Mouse (Mus musculus): ENCODE results near the gene Eef2. TPM values are rescaled to one million over a fixed set of nuclear protein-coding genes. Genes with fewer than 3 reads are reported as not detected.
A peak's percentile ranks its signal among the peaks of the same experiment; 100 is the strongest.

Eef2 gene
- polyA plus RNA-seq, 1 experiment from 2014 or later = 310 TPM

DNA sequence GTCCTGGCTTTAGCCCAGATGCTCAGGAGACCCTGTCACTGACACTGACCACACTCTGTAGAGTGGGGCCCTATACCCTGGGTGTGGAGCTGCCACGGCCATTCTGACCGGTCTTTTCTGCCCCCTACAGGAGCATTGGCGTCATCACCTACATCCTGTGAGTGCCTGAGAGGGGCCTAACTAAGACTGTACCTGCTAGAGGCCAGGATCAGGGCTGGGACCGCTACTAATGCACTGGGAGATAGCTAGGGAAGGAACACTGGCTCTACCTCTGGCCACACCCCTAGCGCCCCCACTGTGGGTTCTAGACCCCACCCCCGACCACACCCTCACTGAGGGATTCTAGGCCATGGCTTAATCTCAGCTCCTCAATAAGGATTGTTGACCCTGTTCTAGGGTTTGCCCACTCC, 14.5 kb downstream of the Eef2 start:
- no peak overlapping the region for H3K4me2 ChIP-seq (ENCODE audit: low read depth, low read length)
- peak; percentile 51 for TF ChIP-seq CTCF (IDR thresholded peaks at IDR 0.05; ENCODE audit: low read depth)
- TF ChIP-seq EP300 (IDR thresholded peaks at IDR 0.05; ENCODE audit: low read depth) = no peak
- peak; percentile 37 for DNase-seq
- H3K4me3 ChIP-seq (ENCODE audit: low read depth, low read length) = no peak overlapping the region
- peaks cover 34% of the 10 kb centered on the region for H3K4me1 ChIP-seq (ENCODE audit: insufficient read depth)
- 48% methylated on average over 6 of the region's 6 CpGs for WGBS (ENCODE audit: insufficient replicate concordance)
- H3K27ac ChIP-seq (ENCODE audit: low read depth) = peak overlapping the region; percentile 89; the same call in 1 of the 2 replicates
- H3K36me3 ChIP-seq (replicated peaks; ENCODE audit: insufficient read depth, low read length) = peaks cover 12% of the 10 kb centered on the region; the same call in 1 of the 2 replicates
- H3K27me3 ChIP-seq (ENCODE audit: insufficient read depth, low read length) = peaks cover 21% of the 10 kb centered on the region; the same call in 1 of the 2 replicates
- ATAC-seq = no peak
- no peaks in the 10 kb centered on the region for H3K9me3 ChIP-seq (ENCODE audit: low read length)
- H3K9ac ChIP-seq (replicated peaks) = no peak overlapping the region

DNA sequence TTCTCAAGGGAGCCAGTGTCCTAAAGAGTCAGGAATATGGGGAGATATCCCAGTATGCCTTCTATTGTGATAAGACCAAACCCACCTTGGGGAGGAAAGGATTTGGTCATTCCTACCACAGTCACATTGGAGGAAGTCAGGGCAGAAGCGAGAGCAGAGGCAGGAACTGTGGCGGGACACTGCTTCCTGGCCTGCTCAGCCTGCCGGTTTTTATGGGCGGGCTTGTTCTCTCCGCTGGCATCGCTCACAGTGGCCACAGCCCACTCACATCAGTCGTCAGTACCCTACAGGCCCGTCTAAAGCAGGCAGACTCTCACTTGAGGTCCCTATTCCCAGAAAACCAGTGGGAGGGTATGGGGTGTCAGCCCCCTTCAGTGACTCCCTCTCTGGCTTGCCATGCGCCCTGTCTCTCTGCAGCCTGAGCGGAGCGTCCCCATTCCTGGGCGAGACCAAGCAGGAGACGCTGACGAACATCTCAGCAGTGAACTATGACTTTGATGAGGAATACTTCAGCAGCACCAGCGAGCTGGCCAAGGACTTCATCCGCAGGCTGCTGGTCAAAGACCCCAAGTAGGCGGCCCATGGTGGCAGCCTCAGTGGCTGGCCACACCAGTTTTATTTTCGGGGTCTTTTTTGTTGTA, 15.0 kb downstream of the Eef2 start:
- Histone ChIP-seq H3K4me3 (ENCODE audit: low read depth, low read length) (no peak overlapping the region), H3K4me1 (ENCODE audit: insufficient read depth) (peaks cover 34% of the 10 kb centered on the region), H3K27me3 (ENCODE audit: insufficient read depth, low read length) (peaks cover 23% of the 10 kb centered on the region), H3K9me3 (ENCODE audit: low read length) (no peaks in the 10 kb centered on the region), H3K36me3 (replicated peaks; ENCODE audit: insufficient read depth, low read length) (peaks cover 12% of the 10 kb centered on the region; the same call in 1 of the 2 replicates), H3K9ac (replicated peaks) (no peak overlapping the region; the same call in 1 of the 2 replicates), H3K4me2 (ENCODE audit: low read depth, low read length) (peak overlapping the region; percentile 88), H3K27ac (ENCODE audit: low read depth) (peak overlapping the region; percentile 89)
- ATAC-seq = no peak
- peak; percentile 27 for DNase-seq
- no peak for TF ChIP-seq CTCF (IDR thresholded peaks at IDR 0.05; ENCODE audit: low read depth)
- TF ChIP-seq EP300 (IDR thresholded peaks at IDR 0.05; ENCODE audit: low read depth) = no peak
- 62% methylated on average over 18 of the region's 18 CpGs for WGBS (ENCODE audit: insufficient replicate concordance)

DNA sequence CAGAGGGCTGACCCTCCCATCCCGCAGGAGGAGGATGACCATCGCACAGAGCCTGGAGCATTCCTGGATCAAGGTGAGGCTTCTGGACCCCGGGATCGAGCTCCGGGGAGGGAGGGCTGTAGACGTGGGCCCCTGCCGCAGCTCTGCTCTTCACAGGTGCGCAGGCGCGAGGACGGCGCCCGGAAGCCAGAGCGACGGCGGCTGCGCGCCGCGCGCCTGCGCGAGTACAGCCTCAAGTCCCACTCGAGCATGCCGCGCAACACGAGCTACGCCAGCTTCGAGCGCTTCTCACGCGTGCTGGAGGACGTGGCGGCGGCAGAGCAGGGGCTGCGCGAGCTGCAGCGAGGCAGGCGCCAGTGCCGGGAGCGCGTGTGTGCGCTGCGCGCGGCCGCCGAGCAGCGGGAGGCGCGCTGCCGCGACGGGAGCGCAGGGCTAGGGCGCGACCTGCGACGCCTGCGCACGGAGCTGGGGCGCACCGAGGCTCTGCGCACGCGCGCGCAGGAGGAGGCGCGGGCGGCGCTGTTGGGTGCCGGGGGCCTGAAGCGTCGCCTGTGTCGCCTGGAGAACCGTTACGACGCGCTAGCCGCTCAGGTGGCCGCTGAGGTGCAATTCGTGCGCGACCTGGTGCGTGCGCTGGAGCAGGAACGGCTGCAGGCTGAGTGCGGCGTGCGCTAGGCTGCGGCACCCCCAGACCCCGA, 16.0 kb downstream of the Eef2 start:
- peak; percentile 82 for DNase-seq
- Histone ChIP-seq H3K9me3 (ENCODE audit: low read length) (no peaks in the 10 kb centered on the region), H3K27me3 (ENCODE audit: insufficient read depth, low read length) (peaks cover 23% of the 10 kb centered on the region), H3K9ac (replicated peaks) (peak overlapping the region; percentile 80), H3K27ac (ENCODE audit: low read depth) (peak overlapping the region; percentile 89), H3K4me2 (ENCODE audit: low read depth, low read length) (peak overlapping the region; percentile 88), H3K4me1 (ENCODE audit: insufficient read depth) (peaks cover 34% of the 10 kb centered on the region), H3K36me3 (replicated peaks; ENCODE audit: insufficient read depth, low read length) (peaks cover 8% of the 10 kb centered on the region; the same call in 1 of the 2 replicates), H3K4me3 (ENCODE audit: low read depth, low read length) (peak overlapping the region; percentile 64)
- TF ChIP-seq CTCF (IDR thresholded peaks at IDR 0.05; ENCODE audit: low read depth) = peak; percentile 10; the same call in 1 of the 2 replicates
- TF ChIP-seq EP300 (IDR thresholded peaks at IDR 0.05; ENCODE audit: low read depth) = no peak
- ATAC-seq = peak; percentile 86
- under 1% methylated on average over 49 of the region's 93 CpGs for WGBS (ENCODE audit: insufficient replicate concordance)

DNA sequence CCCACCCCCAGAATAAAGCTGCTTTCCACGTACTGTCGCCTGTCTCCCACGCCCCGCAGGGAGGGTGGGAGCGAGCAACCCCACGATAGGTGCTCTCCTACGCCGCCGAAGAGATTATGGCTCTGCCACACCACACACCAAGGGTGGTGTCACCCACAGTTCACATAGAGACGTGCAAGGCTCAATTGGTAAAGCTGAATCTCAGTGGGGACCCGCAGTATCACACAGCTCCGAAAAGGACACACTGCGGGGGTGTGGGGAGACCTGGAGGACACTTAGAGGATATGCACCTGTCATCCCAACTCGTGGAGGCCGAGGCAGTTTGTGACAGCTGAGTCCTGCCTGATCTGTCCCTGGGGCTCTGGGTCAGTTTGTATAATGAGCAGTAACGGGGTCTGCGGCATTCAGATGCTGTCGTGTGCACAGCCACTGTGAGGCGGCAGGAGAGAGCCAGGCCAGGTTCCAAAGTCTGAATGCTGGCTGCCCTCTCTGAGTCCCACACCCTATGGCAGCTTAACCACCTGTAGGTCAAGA, 16.6 kb downstream of the Eef2 start:
- peaks cover 8% of the 10 kb centered on the region; the same call in 1 of the 2 replicates for H3K36me3 ChIP-seq (replicated peaks; ENCODE audit: insufficient read depth, low read length)
- peaks cover 34% of the 10 kb centered on the region for H3K4me1 ChIP-seq (ENCODE audit: insufficient read depth)
- 6% methylated on average over 19 of the region's 19 CpGs for WGBS (ENCODE audit: insufficient replicate concordance)
- no peaks in the 10 kb centered on the region for H3K9me3 ChIP-seq (ENCODE audit: low read length)
- H3K9ac ChIP-seq (replicated peaks) = peak overlapping the region; percentile 80
- H3K27me3 ChIP-seq (ENCODE audit: insufficient read depth, low read length) = peaks cover 23% of the 10 kb centered on the region
- peak overlapping the region; percentile 64 for H3K4me3 ChIP-seq (ENCODE audit: low read depth, low read length)
- H3K27ac ChIP-seq (ENCODE audit: low read depth) = peak overlapping the region; percentile 89
- DNase-seq (peak; percentile 40), ATAC-seq (peak; percentile 8)
- TF ChIP-seq EP300 (IDR thresholded peaks at IDR 0.05; ENCODE audit: low read depth) (no peak), CTCF (IDR thresholded peaks at IDR 0.05; ENCODE audit: low read depth) (no peak)
- H3K4me2 ChIP-seq (ENCODE audit: low read depth, low read length) = peak overlapping the region; percentile 88

DNA sequence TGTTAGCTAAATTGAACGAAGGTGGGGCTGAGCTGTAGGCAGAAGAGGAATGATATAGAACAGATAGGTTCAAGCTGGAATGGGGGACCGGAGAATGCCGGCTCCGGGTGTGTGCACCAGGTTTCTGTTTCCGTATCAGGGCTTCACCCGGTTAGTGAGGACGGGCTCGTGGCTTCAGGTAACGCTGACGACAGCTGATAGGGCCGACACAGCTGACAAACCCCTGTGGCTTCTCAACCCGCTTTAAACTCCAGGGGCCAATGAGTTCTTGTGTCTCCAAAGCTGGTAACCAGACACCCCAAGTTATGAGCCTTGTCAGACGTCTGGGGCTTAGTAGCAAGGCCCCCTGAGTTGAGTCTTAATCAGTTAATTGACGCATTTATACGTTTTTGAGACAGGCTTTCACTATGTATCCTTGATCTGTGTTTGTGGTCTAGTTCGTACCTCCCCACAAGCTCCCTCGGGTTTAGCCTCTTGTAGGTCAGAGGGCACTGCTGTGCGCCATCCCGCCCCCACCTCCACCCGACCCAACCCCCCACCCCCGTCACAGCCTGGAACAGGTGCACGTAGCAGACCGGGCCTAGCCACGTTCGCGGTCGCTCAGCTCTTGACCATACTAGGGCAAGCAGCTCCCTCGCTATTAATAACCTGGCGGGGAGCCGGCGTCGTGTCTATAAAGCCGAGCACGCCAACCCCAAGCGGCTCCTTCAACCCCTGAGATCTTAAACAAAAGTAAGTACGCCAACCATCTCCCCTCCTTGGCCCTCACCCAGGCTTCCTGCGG, 17.8 kb downstream of the Eef2 start:
- H3K4me1 ChIP-seq (ENCODE audit: insufficient read depth) = peaks cover 34% of the 10 kb centered on the region
- ATAC-seq = peak; percentile 32; the same call in 1 of the 2 replicates
- 9% methylated on average over 37 of the region's 37 CpGs for WGBS (ENCODE audit: insufficient replicate concordance)
- peak overlapping the region; percentile 43 for H3K4me2 ChIP-seq (ENCODE audit: low read depth, low read length)
- H3K4me3 ChIP-seq (ENCODE audit: low read depth, low read length) = no peak overlapping the region
- DNase-seq = peak; percentile 42
- H3K9me3 ChIP-seq (ENCODE audit: low read length) = no peaks in the 10 kb centered on the region
- H3K27ac ChIP-seq (ENCODE audit: low read depth) = no peak overlapping the region
- no peak overlapping the region for H3K9ac ChIP-seq (replicated peaks)
- H3K27me3 ChIP-seq (ENCODE audit: insufficient read depth, low read length) = peaks cover 25% of the 10 kb centered on the region
- TF ChIP-seq EP300 (IDR thresholded peaks at IDR 0.05; ENCODE audit: low read depth) = no peak
- TF ChIP-seq CTCF (IDR thresholded peaks at IDR 0.05; ENCODE audit: low read depth) = no peak
- peaks cover 6% of the 10 kb centered on the region; the same call in 1 of the 2 replicates for H3K36me3 ChIP-seq (replicated peaks; ENCODE audit: insufficient read depth, low read length)

Data from liver, postnatal 0 days (tissue).